Mouse (Mus musculus) ES-Bruce4 (cell line): Measurements from ENCODE around the gene Rxra. TPM values are rescaled to one million over a fixed set of nuclear protein-coding genes. Genes with fewer than 3 reads are reported as not detected.
A peak's percentile ranks its signal among the peaks of the same experiment; 100 is the strongest.

ENCODE experiments used
- H3K27ac ChIP-seq: 2 replicates; pipeline ENCODE4 v1.5.1; 2012; ENCODE audit warnings: low read length, inconsistent platforms; ENCODE audit not compliant: insufficient read depth
- H3K27me3 ChIP-seq: 2 replicates; pipeline ENCODE4 v1.6.1; 2012; ENCODE audit warnings: mild to moderate bottlenecking, low read length, inconsistent platforms; ENCODE audit not compliant: control insufficient read depth, poor library complexity, insufficient read depth, severe bottlenecking
- H3K36me3 ChIP-seq: 2 replicates; pipeline ENCODE4 v1.6.1; 2012; ENCODE audit warnings: inconsistent platforms, mild to moderate bottlenecking, low read length, moderate library complexity; ENCODE audit not compliant: control insufficient read depth, poor library complexity, insufficient read depth, severe bottlenecking
- H3K4me1 ChIP-seq: one replicate; pipeline ENCODE4 v1.8.1; 2011; ENCODE audit warnings: low read length; ENCODE audit not compliant: control insufficient read depth, insufficient read depth
- H3K4me3 ChIP-seq: 2 replicates; pipeline ENCODE4 v1.5.1; 2011; ENCODE audit warnings: low read depth, mild to moderate bottlenecking, low read length
- H3K9ac ChIP-seq: 2 replicates; pipeline ENCODE4 v1.6.1; 2012; ENCODE audit warnings: low read depth, mild to moderate bottlenecking, inconsistent platforms; ENCODE audit not compliant: poor library complexity, severe bottlenecking
- H3K9me3 ChIP-seq: replicated peaks from 2 replicates; pipeline ENCODE4 v1.6.1; 2012; ENCODE audit warnings: mild to moderate bottlenecking, low read length, inconsistent platforms; ENCODE audit not compliant: control insufficient read depth, poor library complexity, insufficient read depth, severe bottlenecking
- CTCF ChIP-seq: IDR thresholded peaks from one replicate; pipeline ENCODE4 v1.8.1; 2011; ENCODE audit warnings: low read depth, low read length
- EP300 ChIP-seq: IDR thresholded peaks from 2 replicates; pipeline ENCODE4 v1.6.1; 2011; ENCODE audit warnings: low read depth, low read length; ENCODE audit not compliant: insufficient read depth
- POLR2A ChIP-seq: IDR thresholded peaks from one replicate; pipeline ENCODE4 v1.8.1; 2011; ENCODE audit warnings: low read length; ENCODE audit not compliant: insufficient read depth
- polyA plus RNA-seq: library from polyadenylated mRNA; stranded (reverse); fragments of >200 nt; gene quantifications from 2 replicates; pipeline ENCODE4 v1.2.4, GENCODE M21; 2011; ENCODE audit warnings: low read depth; ENCODE audit not compliant: missing spikeins, insufficient read depth, insufficient read length

Rxra gene
- polyA plus RNA-seq, 1 experiment = 10.0 TPM

- Histone ChIP-seq H3K36me3 (no peaks in the 10 kb centered on the region), H3K27ac (no peak overlapping the region), H3K9me3 (no peaks in the 10 kb centered on the region), H3K27me3 (no peaks in the 10 kb centered on the region), H3K9ac (no peak overlapping the region), H3K4me3 (no peak overlapping the region), H3K4me1 (no peaks in the 10 kb centered on the region)
- TF ChIP-seq EP300 (no peak), POLR2A (no peak), CTCF (peak; percentile 92)
These were observed 95.7 kb downstream of the Rxra start for GRCm38 (mm10) chr2:27771936-27772335.

GRCm38 (mm10) chr2:27772841-27773388, 96.7 kb downstream of the Rxra start:
- Histone ChIP-seq H3K9me3 (no peaks in the 10 kb centered on the region), H3K27ac (no peak overlapping the region), H3K9ac (no peak overlapping the region), H3K27me3 (no peaks in the 10 kb centered on the region), H3K4me1 (no peaks in the 10 kb centered on the region), H3K4me3 (no peak overlapping the region), H3K36me3 (no peaks in the 10 kb centered on the region)
- TF ChIP-seq EP300 (no peak), POLR2A (no peak), CTCF (no peak)

- Histone ChIP-seq H3K9ac (no peak overlapping the region), H3K9me3 (no peaks in the 10 kb centered on the region), H3K4me3 (no peak overlapping the region), H3K27me3 (no peaks in the 10 kb centered on the region), H3K4me1 (no peaks in the 10 kb centered on the region), H3K36me3 (no peaks in the 10 kb centered on the region), H3K27ac (no peak overlapping the region)
- TF ChIP-seq EP300 (no peak), CTCF (no peak), POLR2A (no peak)
These were observed 97.9 kb downstream of the Rxra start for GRCm38 (mm10) chr2:27773980-27774730.

- TF ChIP-seq POLR2A (no peak), CTCF (no peak), EP300 (no peak)
- Histone ChIP-seq H3K9ac (no peak overlapping the region), H3K4me1 (no peaks in the 10 kb centered on the region), H3K27me3 (no peaks in the 10 kb centered on the region), H3K36me3 (no peaks in the 10 kb centered on the region), H3K4me3 (no peak overlapping the region), H3K27ac (no peak overlapping the region), H3K9me3 (no peaks in the 10 kb centered on the region)
These were observed 98.8 kb downstream of the Rxra start for GRCm38 (mm10) chr2:27775006-27775405.

DNA sequence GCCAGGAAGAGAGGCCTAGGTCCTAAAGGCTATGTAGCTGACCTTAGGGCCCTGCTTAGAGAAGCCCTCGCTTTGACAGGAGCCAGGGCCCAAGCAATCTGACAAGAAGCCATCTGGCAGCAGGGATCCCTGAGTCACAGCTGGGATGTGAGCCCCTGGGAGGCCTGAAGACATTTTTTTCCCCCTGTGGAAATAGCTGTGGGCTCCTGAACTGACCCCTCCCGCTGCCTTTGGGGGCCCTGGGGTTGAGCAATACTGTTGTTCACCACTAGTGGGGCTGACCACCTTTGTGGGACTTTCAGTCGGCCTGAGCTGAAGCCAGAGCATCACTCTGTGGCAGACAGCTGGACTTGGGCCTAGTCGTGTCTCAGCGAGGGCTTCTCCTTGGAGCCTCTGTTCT, 99.4 kb downstream of the Rxra start:
- H3K27ac ChIP-seq = no peak overlapping the region
- no peaks in the 10 kb centered on the region for H3K9me3 ChIP-seq
- TF ChIP-seq EP300 = no peak
- no peak for TF ChIP-seq POLR2A
- no peak for TF ChIP-seq CTCF
- H3K4me3 ChIP-seq = no peak overlapping the region
- H3K27me3 ChIP-seq = no peaks in the 10 kb centered on the region
- H3K4me1 ChIP-seq = no peaks in the 10 kb centered on the region
- H3K9ac ChIP-seq = no peak overlapping the region
- H3K36me3 ChIP-seq = no peaks in the 10 kb centered on the region

- Histone ChIP-seq H3K4me1 (no peaks in the 10 kb centered on the region), H3K4me3 (no peak overlapping the region), H3K27me3 (no peaks in the 10 kb centered on the region), H3K9ac (no peak overlapping the region), H3K36me3 (no peaks in the 10 kb centered on the region), H3K27ac (no peak overlapping the region), H3K9me3 (no peaks in the 10 kb centered on the region)
- no peak for TF ChIP-seq EP300
- TF ChIP-seq POLR2A = no peak
- TF ChIP-seq CTCF = no peak
These were observed 101.5 kb downstream of the Rxra start for GRCm38 (mm10) chr2:27777756-27778155.
